Mouse (Mus musculus): ENCODE measurements at regions not wholly inside any gene's neighbourhood (a gene's known extent, or its start where the extent isn't known, plus 50 kb on each side); places are given as distances from the start of the nearest gene placed in this dataset.

GRCm38 (mm10) chr5:119507709-119508108 is 162.8 kb upstream of the Tbx3 start:
- Histone ChIP-seq H3K27me3 (ENCODE audit: control insufficient read depth, insufficient read depth, low read length) (no peaks in the 10 kb centered on the region), H3K4me3 (no peak overlapping the region), H3K36me3 (ENCODE audit: control insufficient read depth, insufficient read depth, low read length) (no peaks in the 10 kb centered on the region), H3K27ac (no peak overlapping the region), H3K9ac (ENCODE audit: low read depth, low read length) (no peak overlapping the region), H3K4me1 (ENCODE audit: control insufficient read depth, insufficient read depth, low read length) (no peaks in the 10 kb centered on the region), H3K79me2 (replicated peaks; ENCODE audit: control insufficient read depth, insufficient read depth, low read length) (no peaks in the 10 kb centered on the region)
- TF ChIP-seq EP300 (IDR thresholded peaks at IDR 0.05; ENCODE audit: insufficient read depth, low read depth, low read length) = no peak
- no peak for TF ChIP-seq POLR2A (IDR thresholded peaks at IDR 0.05; ENCODE audit: insufficient read depth, low read depth, low read length)
- no peak for TF ChIP-seq CTCF (IDR thresholded peaks at IDR 0.05)
- no peak for DNase-seq
- 74% methylated on average over 14 of the region's 14 CpGs for WGBS
- intact Hi-C loops (cut with DNase I) = no loop called here

DNA sequence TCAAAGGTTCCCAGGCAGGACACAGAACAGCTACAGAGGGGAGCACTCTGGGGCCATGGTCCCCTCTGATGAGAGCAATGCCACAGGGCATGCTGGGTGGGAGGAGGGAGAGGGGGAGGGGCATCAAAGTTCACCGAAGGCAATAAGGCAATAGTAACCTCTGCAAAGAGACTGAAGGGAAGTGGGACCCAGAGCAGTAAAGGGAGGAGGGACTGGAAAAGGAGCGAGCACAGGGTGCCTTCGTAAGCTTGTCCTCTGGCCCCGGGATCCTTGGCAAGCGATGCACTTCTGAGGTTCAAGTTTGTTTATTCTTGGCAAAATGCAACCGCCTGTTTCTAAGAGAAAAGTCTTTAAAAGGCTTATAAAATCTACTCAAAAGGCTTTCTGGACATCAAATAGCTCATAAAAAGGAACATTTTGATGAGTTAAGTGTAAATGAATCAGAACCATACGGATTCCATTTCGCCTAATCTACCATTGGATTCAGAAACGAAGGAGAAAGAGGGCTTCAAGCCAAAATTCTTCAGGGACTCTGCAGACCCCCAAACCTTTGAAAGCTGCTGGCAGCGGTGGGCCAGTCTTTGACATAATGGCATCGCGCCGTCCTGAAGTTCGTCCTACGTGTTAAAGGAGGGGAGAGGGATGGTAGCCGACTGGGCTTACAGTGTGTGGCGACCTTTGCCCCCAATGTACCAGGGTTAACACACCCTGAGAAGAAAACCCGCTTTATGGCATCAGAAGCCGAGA is 151.8 kb upstream of the Tbx3 start:
- 83% methylated on average over 19 of the region's 19 CpGs for WGBS
- Histone ChIP-seq H3K4me1 (ENCODE audit: control insufficient read depth, insufficient read depth, low read length) (no peaks in the 10 kb centered on the region), H3K79me2 (replicated peaks; ENCODE audit: control insufficient read depth, insufficient read depth, low read length) (no peaks in the 10 kb centered on the region), H3K27ac (no peak overlapping the region), H3K27me3 (ENCODE audit: control insufficient read depth, insufficient read depth, low read length) (no peaks in the 10 kb centered on the region), H3K36me3 (ENCODE audit: control insufficient read depth, insufficient read depth, low read length) (no peaks in the 10 kb centered on the region), H3K9ac (ENCODE audit: low read depth, low read length) (no peak overlapping the region), H3K4me3 (no peak overlapping the region)
- no peak for TF ChIP-seq POLR2A (IDR thresholded peaks at IDR 0.05; ENCODE audit: insufficient read depth, low read depth, low read length)
- TF ChIP-seq CTCF (IDR thresholded peaks at IDR 0.05) = no peak
- TF ChIP-seq EP300 (IDR thresholded peaks at IDR 0.05; ENCODE audit: insufficient read depth, low read depth, low read length) = no peak
- intact Hi-C loops (cut with DNase I) = no loop called here
- no peak for DNase-seq

GRCm38 (mm10) chr5:119524171-119524570 is 146.3 kb upstream of the Tbx3 start:
- no peak overlapping the region for H3K9ac ChIP-seq (ENCODE audit: low read depth, low read length)
- no peak overlapping the region for H3K27ac ChIP-seq
- intact Hi-C loops (cut with DNase I) = no loop called here
- no peaks in the 10 kb centered on the region for H3K36me3 ChIP-seq (ENCODE audit: control insufficient read depth, insufficient read depth, low read length)
- no peaks in the 10 kb centered on the region for H3K4me1 ChIP-seq (ENCODE audit: control insufficient read depth, insufficient read depth, low read length)
- no peak for DNase-seq
- WGBS = 48% methylated on average over 4 of the region's 4 CpGs
- no peak overlapping the region for H3K4me3 ChIP-seq
- H3K79me2 ChIP-seq (replicated peaks; ENCODE audit: control insufficient read depth, insufficient read depth, low read length) = no peaks in the 10 kb centered on the region
- no peaks in the 10 kb centered on the region for H3K27me3 ChIP-seq (ENCODE audit: control insufficient read depth, insufficient read depth, low read length)
- TF ChIP-seq CTCF (IDR thresholded peaks at IDR 0.05) = no peak
- TF ChIP-seq POLR2A (IDR thresholded peaks at IDR 0.05; ENCODE audit: insufficient read depth, low read depth, low read length) = no peak
- no peak for TF ChIP-seq EP300 (IDR thresholded peaks at IDR 0.05; ENCODE audit: insufficient read depth, low read depth, low read length)

DNA sequence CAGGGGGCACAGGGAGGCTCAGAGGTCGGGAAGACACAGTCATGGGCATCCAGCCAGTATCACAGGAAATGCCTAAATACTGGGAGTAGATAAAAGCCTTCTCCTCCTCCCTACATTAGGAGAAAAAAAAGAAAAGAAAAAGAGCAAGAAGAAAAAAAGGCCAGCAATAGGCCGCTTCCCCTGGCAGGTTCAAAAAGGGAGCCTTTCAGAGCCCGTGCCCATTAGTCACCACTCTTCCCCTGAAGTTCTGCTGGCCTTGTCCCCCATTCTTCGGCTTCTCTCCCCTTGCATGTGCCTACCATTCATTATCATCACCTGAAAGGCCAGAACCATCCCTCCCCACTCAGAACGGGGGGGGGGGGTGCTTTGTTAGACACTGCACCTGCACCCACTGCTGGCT is 144.5 kb upstream of the Tbx3 start:
- Histone ChIP-seq H3K9ac (ENCODE audit: low read depth, low read length) (no peak overlapping the region), H3K4me3 (no peak overlapping the region), H3K27me3 (ENCODE audit: control insufficient read depth, insufficient read depth, low read length) (no peaks in the 10 kb centered on the region), H3K79me2 (replicated peaks; ENCODE audit: control insufficient read depth, insufficient read depth, low read length) (no peaks in the 10 kb centered on the region), H3K36me3 (ENCODE audit: control insufficient read depth, insufficient read depth, low read length) (no peaks in the 10 kb centered on the region), H3K27ac (no peak overlapping the region), H3K4me1 (ENCODE audit: control insufficient read depth, insufficient read depth, low read length) (no peaks in the 10 kb centered on the region)
- WGBS = 57% methylated on average over 5 of the region's 5 CpGs
- no peak for TF ChIP-seq POLR2A (IDR thresholded peaks at IDR 0.05; ENCODE audit: insufficient read depth, low read depth, low read length)
- TF ChIP-seq CTCF (IDR thresholded peaks at IDR 0.05) = no peak
- TF ChIP-seq EP300 (IDR thresholded peaks at IDR 0.05; ENCODE audit: insufficient read depth, low read depth, low read length) = no peak
- DNase-seq = no peak
- intact Hi-C loops (cut with DNase I) = no loop called here

GRCm38 (mm10) chr5:119530009-119530408 is 140.5 kb upstream of the Tbx3 start:
- H3K4me3 ChIP-seq = no peak overlapping the region
- 74% methylated on average over 8 of the region's 8 CpGs for WGBS
- intact Hi-C loops (cut with DNase I) = no loop called here
- H3K36me3 ChIP-seq (ENCODE audit: control insufficient read depth, insufficient read depth, low read length) = no peaks in the 10 kb centered on the region
- no peak for DNase-seq
- no peak overlapping the region for H3K27ac ChIP-seq
- TF ChIP-seq POLR2A (IDR thresholded peaks at IDR 0.05; ENCODE audit: insufficient read depth, low read depth, low read length) = no peak
- TF ChIP-seq CTCF (IDR thresholded peaks at IDR 0.05) = no peak
- TF ChIP-seq EP300 (IDR thresholded peaks at IDR 0.05; ENCODE audit: insufficient read depth, low read depth, low read length) = no peak
- H3K4me1 ChIP-seq (ENCODE audit: control insufficient read depth, insufficient read depth, low read length) = no peaks in the 10 kb centered on the region
- H3K79me2 ChIP-seq (replicated peaks; ENCODE audit: control insufficient read depth, insufficient read depth, low read length) = no peaks in the 10 kb centered on the region
- no peak overlapping the region for H3K9ac ChIP-seq (ENCODE audit: low read depth, low read length)
- H3K27me3 ChIP-seq (ENCODE audit: control insufficient read depth, insufficient read depth, low read length) = no peaks in the 10 kb centered on the region

DNA sequence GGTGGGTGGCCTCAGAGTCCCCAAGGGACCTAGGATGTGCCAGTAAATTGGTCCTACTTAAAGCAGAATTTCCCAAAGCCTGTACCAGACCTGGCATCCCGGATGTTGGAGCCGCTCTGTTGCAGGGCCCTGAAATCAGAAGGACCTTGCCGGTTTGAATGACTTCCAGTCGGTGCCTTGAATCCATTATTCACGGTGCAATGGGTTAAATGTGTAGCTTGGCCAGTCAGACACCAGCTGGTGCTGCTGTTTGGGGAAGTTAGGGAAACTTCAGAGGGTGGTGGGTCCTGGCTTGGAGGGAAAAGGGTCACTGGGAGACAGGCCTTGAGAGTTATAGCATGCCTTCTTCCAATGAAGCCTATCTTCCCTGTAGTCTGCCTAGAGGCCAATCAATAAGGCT is 135.5 kb upstream of the Tbx3 start:
- no peaks in the 10 kb centered on the region for H3K27me3 ChIP-seq (ENCODE audit: control insufficient read depth, insufficient read depth, low read length)
- TF ChIP-seq EP300 (IDR thresholded peaks at IDR 0.05; ENCODE audit: insufficient read depth, low read depth, low read length) (no peak), CTCF (IDR thresholded peaks at IDR 0.05) (no peak), POLR2A (IDR thresholded peaks at IDR 0.05; ENCODE audit: insufficient read depth, low read depth, low read length) (no peak)
- no peak overlapping the region for H3K9ac ChIP-seq (ENCODE audit: low read depth, low read length)
- H3K36me3 ChIP-seq (ENCODE audit: control insufficient read depth, insufficient read depth, low read length) = no peaks in the 10 kb centered on the region
- 85% methylated on average over 5 of the region's 5 CpGs for WGBS
- no peak overlapping the region for H3K4me3 ChIP-seq
- intact Hi-C loops (cut with DNase I) = no loop called here
- H3K27ac ChIP-seq = no peak overlapping the region
- no peak for DNase-seq
- no peaks in the 10 kb centered on the region for H3K4me1 ChIP-seq (ENCODE audit: control insufficient read depth, insufficient read depth, low read length)
- no peaks in the 10 kb centered on the region for H3K79me2 ChIP-seq (replicated peaks; ENCODE audit: control insufficient read depth, insufficient read depth, low read length)

All from heart, adult 2 months (tissue).